Mouse (Mus musculus): ENCODE data around the gene Spast.
"Not testable (repeated sequence)": the region's sequence is repeated elsewhere in the genome, so short reads cannot be mapped to it uniquely, and the experiment has no call there.

Spast gene

DNA sequence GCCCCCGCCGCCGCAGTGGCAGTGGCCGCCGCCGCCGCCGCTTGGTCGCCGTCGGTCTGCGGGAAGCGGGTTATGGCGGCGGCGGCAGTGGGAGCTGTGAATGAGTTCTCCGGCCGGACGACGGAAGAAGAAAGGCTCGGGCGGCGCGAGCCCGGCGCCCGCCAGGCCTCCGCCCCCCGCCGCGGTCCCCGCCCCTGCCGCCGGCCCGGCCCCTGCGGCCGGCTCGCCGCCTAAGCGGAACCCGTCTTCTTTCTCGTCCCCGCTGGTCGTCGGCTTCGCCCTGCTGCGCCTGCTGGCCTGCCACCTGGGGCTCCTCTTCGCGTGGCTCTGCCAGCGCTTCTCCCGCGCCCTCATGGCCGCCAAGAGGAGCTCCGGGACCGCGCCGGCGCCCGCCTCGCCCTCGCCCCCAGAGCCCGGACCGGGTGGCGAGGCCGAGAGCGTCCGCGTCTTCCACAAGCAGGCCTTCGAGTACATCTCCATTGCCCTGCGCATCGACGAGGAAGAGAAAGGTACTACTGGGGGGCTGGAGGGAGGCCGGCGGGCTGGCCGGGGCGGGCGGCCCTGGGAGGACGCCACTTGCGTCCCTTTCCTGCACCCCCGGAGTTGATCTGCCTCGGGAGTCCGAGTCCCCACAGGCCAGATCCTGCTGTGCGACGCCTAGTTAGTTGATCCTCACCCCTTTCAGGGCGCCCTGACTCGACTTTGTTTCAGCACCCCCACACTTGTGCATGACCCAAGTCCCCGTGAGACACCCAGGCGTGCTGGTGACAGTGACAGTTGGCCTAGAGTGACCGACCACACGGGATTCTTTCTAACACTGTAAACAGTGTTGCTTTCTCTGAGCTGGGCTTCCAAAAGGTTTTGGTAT, at the start of gene Spast:
TSS of gene Spast (plus strand) at position 51 of the 868 bp plus-strand sequence.
- peak; percentile 76 for DNase-seq

DNA sequence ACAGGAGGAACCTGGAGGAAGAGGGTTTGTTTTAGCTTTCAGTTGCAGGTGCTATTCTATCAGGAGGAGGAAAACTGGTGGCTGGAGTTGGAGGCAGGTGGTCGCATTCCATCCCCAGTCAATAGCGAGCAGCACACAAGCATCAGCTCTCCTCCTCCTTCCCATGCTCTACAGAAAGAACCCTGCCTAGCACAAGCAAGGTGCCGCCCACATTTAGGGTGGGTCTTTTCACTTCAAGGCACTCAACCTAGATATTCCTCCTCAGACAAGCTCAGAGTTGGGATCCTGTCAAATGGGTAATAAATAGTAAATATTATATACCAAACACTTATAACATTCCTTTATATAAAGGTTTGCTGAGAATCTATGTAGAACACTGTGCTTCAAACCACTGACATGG, 48.6 kb upstream of the Spast start:
- peak; percentile 11 for DNase-seq

DNA sequence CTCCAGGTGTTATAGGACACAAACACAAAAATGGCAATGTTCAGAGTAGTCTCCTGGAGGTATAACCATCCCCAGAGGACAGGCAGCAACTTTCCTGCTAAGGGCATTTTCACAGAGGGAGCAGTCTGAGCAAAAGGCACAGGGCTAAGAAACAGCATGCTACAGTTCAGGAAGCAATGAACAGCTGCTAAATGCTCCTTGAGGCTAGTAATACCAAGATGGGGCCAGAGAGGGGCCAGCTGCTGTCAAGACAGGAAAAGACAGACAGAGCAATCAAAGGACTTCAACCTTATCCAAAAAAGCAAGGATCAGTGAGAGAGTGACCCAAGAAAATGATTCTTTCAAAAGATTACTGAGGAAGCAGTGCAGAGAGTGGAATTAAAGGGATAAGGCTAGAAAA, 47.9 kb upstream of the Spast start:
- peak; percentile 15 for DNase-seq

DNA sequence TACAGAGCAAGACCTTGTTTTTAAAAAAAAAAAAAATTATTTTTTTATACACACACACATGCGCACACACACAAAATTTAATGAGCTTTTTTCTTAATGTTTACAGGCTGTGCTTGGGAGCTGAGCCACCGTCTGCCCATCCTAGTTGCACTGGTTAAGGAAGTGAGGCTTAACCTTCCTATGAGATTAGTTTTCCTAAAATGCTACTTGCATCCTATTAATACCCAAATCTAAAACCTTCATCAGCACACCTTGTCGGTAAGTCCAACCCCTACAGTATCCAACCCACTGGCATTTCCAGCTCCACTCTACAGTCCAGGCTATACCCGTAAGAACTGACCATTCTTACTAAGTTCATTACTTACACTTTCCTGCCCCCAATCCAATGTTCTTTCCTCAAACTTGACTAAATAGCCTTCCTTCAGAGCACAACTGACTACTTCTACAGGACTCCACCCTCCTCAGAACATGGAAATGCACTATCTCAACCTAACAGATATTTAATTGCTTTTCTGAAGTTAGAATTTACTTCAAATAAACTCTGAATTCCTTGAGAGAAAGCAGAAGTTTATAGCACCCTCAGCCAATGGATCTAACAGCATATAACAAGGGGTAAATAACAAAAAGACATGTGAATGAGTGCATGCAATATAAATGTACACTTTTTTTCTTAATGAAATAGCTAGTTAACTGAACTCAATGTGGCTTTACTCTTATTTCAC, 47.0 kb upstream of the Spast start:
- DNase-seq = no peak

- DNase-seq = peak; percentile 24
Observed at GRCm38 (mm10) chr17:74293687-74294425, 44.9 kb upstream of the Spast start.

- DNase-seq = peak; percentile 91
Observed at GRCm38 (mm10) chr17:74294426-74295025, 44.3 kb upstream of the Spast start.

GRCm38 (mm10) chr17:74295026-74295970, 43.5 kb upstream of the Spast start, which contains the start of gene Memo1:
Gene Memo1, minus strand, starts transcription at chr17:74295521.
- peak; percentile 83 for DNase-seq

GRCm38 (mm10) chr17:74296076-74296823, 42.5 kb upstream of the Spast start:
- peak; percentile 66 for DNase-seq

DNA sequence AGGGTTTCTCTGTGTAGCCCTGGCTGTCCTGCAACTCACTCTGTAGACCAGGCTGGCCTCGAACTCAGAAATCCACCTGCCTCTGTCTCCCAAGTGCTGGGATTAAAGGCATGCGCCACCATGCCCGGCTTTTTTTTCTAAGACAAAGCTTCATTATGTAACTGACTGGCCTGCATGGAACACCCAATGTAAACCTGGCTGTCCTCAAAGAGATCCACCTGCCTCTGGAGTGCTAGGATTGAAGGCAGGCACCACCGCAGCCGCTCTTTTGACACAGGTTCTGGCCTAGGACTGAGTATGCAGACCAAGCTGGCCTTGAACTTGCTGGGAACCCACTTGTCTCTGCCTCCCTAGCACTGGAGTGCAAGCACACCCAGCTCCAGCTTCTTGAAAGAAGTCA, 41.8 kb upstream of the Spast start:
- DNase-seq = not testable (repeated sequence)

GRCm38 (mm10) chr17:74300089-74300488, 38.7 kb upstream of the Spast start:
- peak; percentile 50 for DNase-seq

GRCm38 (mm10) chr17:74304060-74304459, 34.7 kb upstream of the Spast start:
- no peak for DNase-seq

GRCm38 (mm10) chr17:74305616-74306015, 33.2 kb upstream of the Spast start:
- no peak for DNase-seq

GRCm38 (mm10) chr17:74306021-74306420, 32.8 kb upstream of the Spast start:
- DNase-seq = no peak

GRCm38 (mm10) chr17:74315445-74316308, 23.1 kb upstream of the Spast start:
- DNase-seq = no peak

- peak; percentile 90 for DNase-seq
Observed at GRCm38 (mm10) chr17:74316309-74316863, 22.4 kb upstream of the Spast start.

- no peak for DNase-seq
Observed at GRCm38 (mm10) chr17:74318721-74319120, 20.1 kb upstream of the Spast start.

DNA sequence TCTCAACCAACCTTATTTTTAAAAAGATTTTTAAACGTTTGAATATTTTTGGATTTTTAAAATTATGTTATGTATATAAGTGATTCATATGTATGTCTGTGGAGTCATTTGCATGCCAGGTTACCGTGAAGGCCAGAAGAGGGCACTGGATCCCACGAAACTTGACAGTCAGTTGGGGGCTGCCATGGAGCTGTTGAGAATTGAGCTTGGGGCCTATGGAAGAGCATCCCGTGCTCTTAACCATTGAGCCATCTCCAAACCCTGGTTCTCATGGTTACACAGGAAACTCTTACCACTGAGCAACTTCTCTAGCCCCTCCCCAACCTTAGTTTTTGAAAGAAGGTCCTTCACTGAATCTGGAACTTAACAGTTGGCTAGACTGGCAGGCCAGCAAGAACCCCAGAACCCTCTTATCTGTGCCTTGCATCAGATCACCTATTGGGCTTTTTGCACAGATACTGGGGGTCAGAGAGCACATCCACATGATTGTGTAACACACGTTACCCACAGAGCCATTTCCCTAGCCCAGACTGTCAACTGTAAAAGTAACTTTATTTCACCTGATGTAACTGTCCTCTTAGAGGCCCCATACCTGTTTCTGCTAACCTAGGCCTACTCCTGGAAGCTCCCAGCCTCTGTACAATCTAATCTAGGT, 16.3 kb upstream of the Spast start:
- DNase-seq = peak; percentile 17

DNA sequence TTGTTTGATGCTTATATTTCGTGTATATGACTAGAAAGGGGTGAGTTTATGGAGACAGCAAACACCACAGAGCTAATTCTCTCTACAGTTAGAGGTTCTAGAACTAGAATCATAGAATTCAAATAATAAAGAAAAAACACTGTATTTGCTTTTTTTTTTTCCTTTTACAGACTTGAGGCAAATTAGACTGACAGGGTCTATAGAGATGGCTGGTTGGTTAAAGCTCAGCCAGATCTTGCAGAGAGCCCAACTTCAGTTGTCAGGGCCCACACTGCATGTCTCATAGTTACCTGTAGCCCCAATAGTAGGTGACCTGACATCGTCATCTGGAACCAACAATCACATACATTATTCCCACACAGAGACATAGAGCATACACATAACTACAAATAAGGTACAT, 14.9 kb upstream of the Spast start, which contains the start of gene Dpy30:
TSS of gene Dpy30 (minus strand) at position 101 of the 400 bp plus-strand sequence.
- no peak for DNase-seq

DNA sequence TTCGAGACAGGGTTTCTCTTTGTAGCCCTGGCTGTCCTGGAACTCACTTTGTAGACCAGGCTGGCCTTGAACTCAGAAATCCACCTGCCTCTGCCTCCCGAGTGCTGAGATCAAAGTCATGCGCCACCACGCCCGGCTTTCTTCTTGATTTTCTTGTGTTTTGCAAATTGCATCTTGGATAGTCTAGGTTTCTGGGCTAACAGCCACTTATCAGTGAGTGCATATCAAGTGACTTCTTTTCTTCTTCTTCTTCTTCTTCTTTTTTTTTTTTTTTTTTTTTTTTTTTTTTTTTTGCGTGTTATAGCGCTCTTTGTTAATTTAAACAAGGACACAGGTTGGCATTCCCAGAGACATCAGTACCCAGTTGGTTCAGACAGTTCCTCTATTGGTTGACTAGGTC, 11.6 kb upstream of the Spast start:
- not testable (repeated sequence) for DNase-seq
